Mouse (Mus musculus): ENCODE measurements around the gene Tmem176b. TPM values are rescaled to one million over a fixed set of nuclear protein-coding genes. Genes with fewer than 3 reads are reported as not detected.

The Tmem176b gene
- polyA plus RNA-seq, 2 experiments: 107 to 152 TPM

DNA sequence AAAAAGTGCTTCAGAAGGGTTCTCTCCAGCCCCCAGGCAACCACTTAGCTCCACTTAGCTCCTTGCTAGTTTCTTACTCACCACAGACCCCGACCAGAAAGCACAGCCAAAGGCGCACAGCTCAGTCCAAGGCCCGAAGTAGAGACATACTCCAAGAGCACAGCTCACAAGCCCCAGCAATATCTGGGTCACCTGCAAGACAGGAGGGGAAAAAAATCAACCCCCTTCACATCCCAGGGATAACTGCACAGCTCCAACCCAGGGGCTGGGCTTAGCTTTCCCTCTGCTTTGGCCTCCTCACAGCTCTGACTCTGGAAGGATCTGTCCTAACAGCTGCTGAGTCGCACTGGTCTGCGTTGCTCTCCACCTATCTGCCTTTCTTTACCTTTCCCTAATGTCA is 5.2 kb downstream of the Tmem176b start:
- H3K27me3 ChIP-seq (ENCODE audit: control insufficient read depth, insufficient read depth, low read length): no peaks in the 10 kb centered on the region
- H3K27ac ChIP-seq: no peak overlapping the region
- 74% methylated on average over 5 of the region's 5 CpGs for WGBS (ENCODE audit: insufficient replicate concordance)
- H3K4me1 ChIP-seq (replicated peaks; ENCODE audit: control insufficient read depth in 2 of 2, insufficient read depth in 2 of 2, low read length in 1 of 2): 0 out of 4 replicates have a peak, but pooled peaks cover 0 to 4% of the 10 kb centered on the region in 2 experiments
- no peak for TF ChIP-seq CTCF (IDR thresholded peaks at IDR 0.05; ENCODE audit: low read depth)
- TF ChIP-seq EP300 (IDR thresholded peaks at IDR 0.05; ENCODE audit: low read depth): no peak
- no peaks in the 10 kb centered on the region for H3K36me3 ChIP-seq (replicated peaks; ENCODE audit: control insufficient read depth, insufficient read depth, low read depth)
- no peak overlapping the region for H3K4me2 ChIP-seq (ENCODE audit: low read depth)
- no peak overlapping the region for H3K4me3 ChIP-seq (ENCODE audit: insufficient read depth in 1 of 2, low read depth in 2 of 2, low read length in 2 of 2)
- DNase-seq (ENCODE audit: low read depth in 3 of 3, low spot score in 3 of 3): no peak
- no peak overlapping the region for H3K9ac ChIP-seq (replicated peaks)
- ATAC-seq (ENCODE audit: insufficient read depth): no peak
- H3K9me3 ChIP-seq (ENCODE audit: control insufficient read depth, low read length): no peaks in the 10 kb centered on the region

DNA sequence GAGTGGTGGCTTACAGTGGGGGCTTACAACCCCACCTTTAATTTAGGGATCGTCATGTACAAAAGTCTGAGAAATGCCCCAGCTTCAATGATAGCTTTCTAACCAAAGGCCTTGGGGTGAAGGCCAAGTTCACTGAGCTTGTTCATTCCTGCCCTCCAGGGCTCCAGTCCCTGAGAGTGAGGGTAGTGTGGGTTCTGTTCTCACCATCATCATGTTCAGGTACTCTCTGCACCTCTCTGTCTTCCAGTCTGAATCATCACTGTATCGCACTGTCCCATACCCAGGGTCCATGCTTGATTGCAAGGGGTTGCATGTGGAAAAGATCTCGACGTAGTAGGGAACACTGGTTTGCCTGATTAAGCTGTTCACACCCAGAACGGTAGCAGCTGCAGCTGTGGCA is 6.1 kb downstream of the Tmem176b start:
- H3K9me3 ChIP-seq (ENCODE audit: control insufficient read depth, low read length): no peaks in the 10 kb centered on the region
- no peak for DNase-seq (ENCODE audit: low read depth in 3 of 3, low spot score in 3 of 3)
- no peak for ATAC-seq (ENCODE audit: insufficient read depth)
- no peak overlapping the region for H3K27ac ChIP-seq
- H3K36me3 ChIP-seq (replicated peaks; ENCODE audit: control insufficient read depth, insufficient read depth, low read depth): no peaks in the 10 kb centered on the region
- no peak overlapping the region for H3K4me2 ChIP-seq (ENCODE audit: low read depth)
- no peaks in the 10 kb centered on the region for H3K27me3 ChIP-seq (ENCODE audit: control insufficient read depth, insufficient read depth, low read length)
- H3K9ac ChIP-seq (replicated peaks): no peak overlapping the region
- WGBS (ENCODE audit: insufficient replicate concordance): 62% methylated on average over 5 of the region's 5 CpGs
- TF ChIP-seq CTCF (IDR thresholded peaks at IDR 0.05; ENCODE audit: low read depth): no peak
- TF ChIP-seq EP300 (IDR thresholded peaks at IDR 0.05; ENCODE audit: low read depth): no peak
- H3K4me3 ChIP-seq (ENCODE audit: insufficient read depth in 1 of 2, low read depth in 2 of 2, low read length in 2 of 2): no peak overlapping the region
- H3K4me1 ChIP-seq (replicated peaks; ENCODE audit: control insufficient read depth in 2 of 2, insufficient read depth in 2 of 2, low read length in 1 of 2): peaks cover 0 to 8% of the 10 kb centered on the region in 2 experiments; a peak in 1 of 4 replicates

DNA sequence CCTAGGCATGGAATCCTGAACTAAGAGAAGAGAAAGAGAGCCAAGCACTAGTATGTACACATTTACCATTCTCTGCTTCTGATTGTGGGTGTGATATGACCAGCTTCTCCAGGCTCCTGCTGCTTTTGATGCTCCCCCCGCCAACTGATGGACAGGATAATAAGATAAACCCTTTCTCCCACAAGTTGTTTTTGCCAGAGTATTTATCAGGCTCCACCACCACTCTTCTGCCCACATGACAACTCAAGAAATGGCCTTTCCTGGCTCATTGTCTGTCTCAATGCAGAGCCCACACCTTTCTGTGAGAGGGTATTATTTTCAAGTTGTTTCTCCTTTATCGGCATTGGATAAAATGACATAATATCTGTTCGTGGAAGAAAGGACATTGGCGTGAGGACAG is 7.8 kb downstream of the Tmem176b start:
- Histone ChIP-seq H3K4me2 (ENCODE audit: low read depth) (no peak overlapping the region), H3K9ac (replicated peaks) (no peak overlapping the region), H3K27ac (no peak overlapping the region), H3K9me3 (ENCODE audit: control insufficient read depth, low read length) (no peaks in the 10 kb centered on the region), H3K4me3 (ENCODE audit: insufficient read depth in 1 of 2, low read depth in 2 of 2, low read length in 2 of 2) (no peak overlapping the region), H3K4me1 (replicated peaks; ENCODE audit: control insufficient read depth in 2 of 2, insufficient read depth in 2 of 2, low read length in 1 of 2) (peaks cover 0 to 9% of the 10 kb centered on the region in 2 experiments; a peak in 2 of 4 replicates), H3K36me3 (replicated peaks; ENCODE audit: control insufficient read depth, insufficient read depth, low read depth) (no peaks in the 10 kb centered on the region), H3K27me3 (ENCODE audit: control insufficient read depth, insufficient read depth, low read length) (no peaks in the 10 kb centered on the region)
- no peak for DNase-seq (ENCODE audit: low read depth in 3 of 3, low spot score in 3 of 3)
- no peak for ATAC-seq (ENCODE audit: insufficient read depth)
- TF ChIP-seq CTCF (IDR thresholded peaks at IDR 0.05; ENCODE audit: low read depth): no peak
- no peak for TF ChIP-seq EP300 (IDR thresholded peaks at IDR 0.05; ENCODE audit: low read depth)
- WGBS (ENCODE audit: insufficient replicate concordance): 54% methylated on average over 4 of the region's 4 CpGs

DNA sequence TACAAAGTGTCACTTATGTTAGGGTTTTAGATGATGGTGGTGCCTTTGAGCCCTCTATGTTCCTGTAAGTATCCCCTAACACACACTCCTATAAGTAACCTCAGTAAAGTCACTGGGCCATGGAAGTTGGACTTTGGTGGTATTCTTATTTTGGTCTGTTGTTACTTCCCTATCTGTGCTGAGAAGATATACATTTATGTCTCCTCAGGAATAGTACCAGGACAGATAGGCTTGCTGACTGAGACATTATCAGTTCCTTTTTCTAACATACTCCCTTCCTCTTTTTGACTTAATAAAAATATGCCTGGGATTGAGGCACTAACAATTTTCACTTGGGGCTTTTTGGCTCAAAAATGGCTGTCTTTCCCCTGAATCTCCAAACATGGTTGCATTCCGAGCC is 8.9 kb downstream of the Tmem176b start:
- no peak for ATAC-seq (ENCODE audit: insufficient read depth)
- H3K4me1 ChIP-seq (replicated peaks; ENCODE audit: control insufficient read depth in 2 of 2, insufficient read depth in 2 of 2, low read length in 1 of 2): peaks cover 0 to 12% of the 10 kb centered on the region in 2 experiments; a peak in 2 of 4 replicates
- no peaks in the 10 kb centered on the region for H3K27me3 ChIP-seq (ENCODE audit: control insufficient read depth, insufficient read depth, low read length)
- no peaks in the 10 kb centered on the region for H3K36me3 ChIP-seq (replicated peaks; ENCODE audit: control insufficient read depth, insufficient read depth, low read depth)
- H3K9ac ChIP-seq (replicated peaks): no peak overlapping the region
- WGBS (ENCODE audit: insufficient replicate concordance): 60% methylated on average over 1 of the region's 1 CpGs
- H3K9me3 ChIP-seq (ENCODE audit: control insufficient read depth, low read length): no peaks in the 10 kb centered on the region
- no peak overlapping the region for H3K4me3 ChIP-seq (ENCODE audit: insufficient read depth in 1 of 2, low read depth in 2 of 2, low read length in 2 of 2)
- H3K4me2 ChIP-seq (ENCODE audit: low read depth): no peak overlapping the region
- no peak overlapping the region for H3K27ac ChIP-seq
- TF ChIP-seq CTCF (IDR thresholded peaks at IDR 0.05; ENCODE audit: low read depth) (no peak), EP300 (IDR thresholded peaks at IDR 0.05; ENCODE audit: low read depth) (no peak)
- DNase-seq (ENCODE audit: low read depth in 3 of 3, low spot score in 3 of 3): no peak

DNA sequence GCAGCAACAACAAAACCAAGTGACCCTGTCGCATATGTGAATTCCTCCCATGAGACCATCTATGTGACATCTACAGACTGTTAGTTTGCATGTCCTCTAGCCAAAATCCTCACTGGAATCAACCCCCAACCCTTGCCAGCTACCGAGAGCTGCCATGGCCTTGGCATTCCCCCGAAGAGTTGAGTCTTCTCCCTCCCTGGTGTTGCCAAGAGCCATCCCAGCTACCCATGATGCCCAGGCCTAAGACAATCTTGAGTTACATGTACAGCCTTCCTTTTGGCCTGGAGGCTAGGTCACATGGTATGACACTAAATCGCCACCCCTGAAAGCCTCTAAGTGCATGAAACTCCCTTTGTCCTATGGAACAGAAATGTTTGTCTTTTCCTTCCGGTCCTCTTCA is 10.2 kb downstream of the Tmem176b start:
- TF ChIP-seq EP300 (IDR thresholded peaks at IDR 0.05; ENCODE audit: low read depth) (no peak), CTCF (IDR thresholded peaks at IDR 0.05; ENCODE audit: low read depth) (no peak)
- 63% methylated on average over 5 of the region's 5 CpGs for WGBS (ENCODE audit: insufficient replicate concordance)
- Histone ChIP-seq H3K27ac (no peak overlapping the region), H3K9me3 (ENCODE audit: control insufficient read depth, low read length) (no peaks in the 10 kb centered on the region), H3K4me2 (ENCODE audit: low read depth) (no peak overlapping the region), H3K36me3 (replicated peaks; ENCODE audit: control insufficient read depth, insufficient read depth, low read depth) (no peaks in the 10 kb centered on the region), H3K9ac (replicated peaks) (no peak overlapping the region), H3K4me3 (ENCODE audit: insufficient read depth in 1 of 2, low read depth in 2 of 2, low read length in 2 of 2) (no peak overlapping the region), H3K4me1 (replicated peaks; ENCODE audit: control insufficient read depth in 2 of 2, insufficient read depth in 2 of 2, low read length in 1 of 2) (peaks cover 0 to 12% of the 10 kb centered on the region in 2 experiments; a peak in 2 of 4 replicates), H3K27me3 (ENCODE audit: control insufficient read depth, insufficient read depth, low read length) (no peaks in the 10 kb centered on the region)
- ATAC-seq (ENCODE audit: insufficient read depth): no peak
- DNase-seq (ENCODE audit: low read depth in 3 of 3, low spot score in 3 of 3): no peak
